Mouse (Mus musculus) fibroblast of lung, adult 2 months (primary cell): ENCODE results near the gene Camk1d.
"Not testable (repeated sequence)": the region's sequence is repeated elsewhere in the genome, so short reads cannot be mapped to it uniquely, and the experiment has no call there.

Experiments
- DNase-seq: peaks from one replicate; pipeline ENCODE4 v3.0.0-alpha.2; 2011; ENCODE audit warnings: low read depth

The Camk1d gene

DNA sequence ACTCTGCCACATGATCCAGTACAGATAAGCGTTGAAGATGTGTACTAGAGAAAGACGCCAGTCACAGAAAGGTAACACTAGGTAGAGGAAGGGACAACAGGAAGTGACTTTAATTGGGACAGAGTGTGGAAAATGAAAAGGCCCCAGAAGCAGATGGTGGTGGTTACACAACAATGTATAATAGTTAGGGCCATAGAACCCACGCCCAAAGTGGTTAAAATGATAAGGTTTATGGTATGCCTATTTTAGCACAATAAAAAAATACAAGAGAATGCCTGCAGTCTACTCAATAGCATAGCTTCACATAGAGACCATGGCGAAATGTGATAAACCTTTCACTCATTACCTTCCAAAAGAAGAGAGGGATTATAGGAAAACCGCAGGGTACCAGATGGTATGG lies 147.7 kb downstream of the Camk1d start:
- DNase-seq: no peak

DNA sequence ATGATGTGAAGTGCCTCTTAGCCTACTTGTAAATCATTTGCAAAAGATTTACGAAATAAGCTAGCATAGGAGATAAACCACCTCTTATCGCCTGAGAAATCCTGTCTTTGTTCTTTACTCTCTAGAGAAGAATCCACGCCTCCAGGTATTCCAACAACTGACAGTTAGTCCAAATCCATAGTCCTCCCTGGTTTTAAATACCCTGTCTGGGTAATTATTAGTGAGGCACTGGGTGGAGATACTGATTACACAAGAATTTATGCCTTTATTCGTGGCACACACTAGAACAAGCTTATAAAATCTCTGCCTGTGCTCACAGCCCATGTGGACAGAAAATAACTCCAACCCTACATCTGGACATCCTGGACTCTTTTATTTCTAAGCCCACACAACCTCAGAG lies 150.6 kb downstream of the Camk1d start:
- DNase-seq: no peak

DNA sequence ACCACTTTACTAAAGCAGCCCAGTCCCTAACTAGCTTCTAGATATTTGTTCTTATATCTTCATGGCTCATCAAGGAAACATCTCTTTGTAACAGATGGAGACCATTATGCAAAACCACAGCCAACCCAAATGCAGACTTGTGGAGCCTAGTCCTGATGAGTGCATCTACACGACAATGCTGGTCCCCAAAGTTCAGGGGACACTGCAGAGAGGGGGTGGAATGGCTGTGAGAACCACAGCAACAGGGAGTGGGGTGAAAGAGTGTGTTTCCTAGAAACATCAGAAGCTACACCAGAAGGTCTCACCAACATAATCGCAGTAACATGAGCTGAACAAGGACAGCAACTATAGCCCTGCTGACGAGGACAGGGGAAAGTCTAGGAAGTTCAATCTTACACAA lies 152.9 kb downstream of the Camk1d start:
- DNase-seq: no peak

DNA sequence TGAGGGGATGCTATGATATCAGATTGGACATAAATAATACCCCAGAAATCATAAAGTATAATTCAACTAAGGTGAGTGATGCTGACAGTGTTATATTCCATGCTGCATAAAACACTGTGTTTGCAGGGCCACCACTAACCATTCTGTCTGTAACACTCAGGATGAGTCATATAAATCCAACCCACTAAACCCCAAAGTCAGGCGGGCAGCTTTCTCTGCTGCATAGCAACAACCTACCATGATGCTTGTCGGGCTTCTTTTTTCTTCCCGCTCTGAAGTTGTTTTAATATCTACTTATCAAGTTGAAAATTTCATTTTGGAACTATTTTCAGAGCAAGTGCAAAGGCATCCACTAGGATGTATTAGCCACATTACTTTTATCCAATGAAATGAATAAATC lies 161.1 kb downstream of the Camk1d start:
- no peak for DNase-seq

DNA sequence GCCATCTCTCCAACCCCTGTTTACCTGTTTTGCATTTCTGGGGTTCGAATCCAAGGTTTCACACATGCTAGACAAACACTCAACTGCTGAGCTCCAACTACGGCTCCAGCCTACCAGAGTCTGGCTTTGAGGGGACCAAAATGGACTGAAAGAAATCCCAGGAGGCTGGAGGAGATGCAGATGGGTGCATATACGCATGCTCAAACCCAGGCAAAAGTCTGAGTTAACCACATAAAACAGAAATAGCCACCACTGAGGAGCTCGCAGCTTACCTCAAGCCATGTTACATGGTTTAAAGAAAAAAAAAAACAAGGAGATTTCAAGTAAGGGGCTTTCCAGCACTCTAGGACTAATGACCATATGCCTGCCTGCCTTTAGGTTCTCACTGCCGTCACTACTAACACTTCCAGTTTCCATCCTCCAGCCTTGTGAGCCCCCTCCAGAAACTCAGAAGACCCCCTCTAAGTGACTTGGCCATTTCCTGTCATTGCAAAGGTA lies 162.5 kb downstream of the Camk1d start:
- no peak for DNase-seq

DNA sequence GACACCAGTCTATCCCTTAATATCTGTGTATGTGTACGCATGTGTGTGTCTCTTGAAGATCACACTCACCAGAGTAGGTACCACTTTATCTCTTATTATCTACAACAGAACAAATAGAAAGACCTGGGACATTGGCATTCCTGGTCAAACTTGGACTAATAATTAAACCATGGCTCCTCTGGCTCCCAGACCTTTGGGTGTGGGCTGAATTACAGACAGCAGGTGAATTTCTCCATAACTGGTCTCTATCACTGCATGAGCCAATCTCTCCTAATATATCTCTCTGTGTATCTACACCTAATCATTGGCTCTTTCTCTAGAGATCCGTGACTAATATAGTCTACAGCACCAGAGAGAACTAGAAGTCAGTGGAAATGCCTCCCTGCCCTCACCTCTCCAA lies 165.0 kb downstream of the Camk1d start:
- no peak for DNase-seq

DNA sequence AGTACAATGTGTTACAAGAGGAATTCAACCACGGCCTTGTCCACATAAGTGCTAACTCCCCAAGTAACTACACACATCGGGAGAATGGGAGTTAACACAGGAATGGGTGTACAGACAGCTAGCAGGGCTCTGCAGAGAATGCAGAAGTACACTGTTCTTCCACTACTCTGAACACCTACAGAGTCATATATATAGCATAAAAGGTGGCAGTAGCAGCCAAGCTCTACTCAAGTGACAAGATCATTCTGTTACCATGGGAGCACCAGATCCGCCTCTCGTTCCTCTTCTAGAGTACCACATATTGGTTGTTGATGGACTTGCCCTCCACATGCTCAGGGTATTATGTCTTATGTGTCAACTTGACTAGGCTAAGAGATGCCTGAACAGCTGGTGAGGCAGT lies 165.4 kb downstream of the Camk1d start:
- DNase-seq: no peak

DNA sequence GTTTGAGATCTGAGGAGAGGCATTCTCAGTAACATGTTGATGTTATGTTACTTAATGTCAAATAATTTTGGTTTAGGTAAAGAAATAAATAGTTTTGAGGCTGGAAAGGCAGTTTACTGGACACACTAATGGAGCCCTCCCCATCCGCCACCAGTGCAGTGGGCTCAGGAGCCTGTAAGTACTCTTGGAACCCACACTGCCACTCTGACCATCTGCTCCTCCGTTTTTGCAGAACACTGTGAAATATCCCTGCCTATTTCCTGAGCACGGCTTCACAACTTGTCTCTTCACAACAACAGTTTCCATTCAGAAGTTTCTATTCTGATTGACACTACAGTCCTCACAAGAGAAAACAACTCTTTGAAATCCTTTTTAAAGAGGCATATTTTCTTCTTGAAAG lies 173.4 kb downstream of the Camk1d start:
- no peak for DNase-seq

DNA sequence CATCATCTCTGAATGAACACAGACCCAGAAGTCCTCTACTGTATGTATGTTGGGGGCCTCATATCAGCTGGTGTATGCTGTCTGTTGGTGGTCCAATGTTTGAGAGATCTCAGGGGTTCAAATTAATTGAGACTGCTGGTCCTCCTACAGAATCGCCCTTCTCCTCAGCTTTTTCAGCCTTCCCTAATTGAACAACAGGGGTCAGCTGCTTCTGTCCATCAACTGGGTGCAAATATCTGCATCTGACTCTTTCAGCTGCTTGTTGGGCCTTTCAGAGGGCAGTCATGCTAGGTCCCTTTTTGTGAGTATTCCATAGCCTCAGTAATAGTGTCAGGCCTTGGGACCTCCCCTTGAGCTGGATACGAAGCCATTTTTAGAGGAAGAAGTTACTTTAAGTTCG lies 174.4 kb downstream of the Camk1d start:
- DNase-seq: not testable (repeated sequence)

DNA sequence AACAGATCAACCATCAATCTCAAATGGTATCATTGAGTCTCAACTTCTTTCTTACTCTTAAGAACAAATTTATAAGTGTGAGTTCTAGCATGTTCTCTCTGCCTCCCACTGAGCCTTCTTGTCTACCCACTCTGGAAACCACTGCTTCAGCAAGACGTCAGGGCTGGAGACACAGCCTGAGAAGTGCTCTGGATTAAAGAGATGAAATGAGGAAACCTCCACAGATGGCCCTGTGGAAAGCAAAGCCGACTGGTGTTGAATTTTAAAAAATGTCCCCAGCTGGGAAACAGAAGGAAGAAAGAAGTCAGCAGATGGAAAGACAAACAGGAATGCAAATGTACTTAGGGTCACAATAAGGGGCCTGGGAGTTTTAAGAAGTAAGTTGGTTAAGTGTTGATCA lies 180.4 kb downstream of the Camk1d start:
- DNase-seq: no peak

DNA sequence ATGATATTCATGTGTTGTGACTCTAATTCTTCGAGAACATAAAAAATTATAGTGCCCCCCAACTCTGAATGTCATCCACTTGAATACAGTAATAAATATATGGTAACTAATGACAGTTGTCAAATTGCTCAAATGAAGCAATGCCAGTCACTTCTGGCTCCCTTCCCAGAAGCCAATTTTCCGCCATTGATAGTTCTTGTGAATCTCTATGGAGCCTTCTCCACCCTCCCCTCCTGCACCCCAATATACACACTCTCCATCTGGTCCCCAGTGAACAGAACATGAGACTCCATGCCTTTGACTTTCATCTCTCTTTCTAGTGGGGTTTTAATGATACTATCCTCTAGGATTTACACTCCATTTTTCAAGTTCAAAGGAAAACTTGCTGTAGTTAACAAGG lies 184.3 kb downstream of the Camk1d start:
- DNase-seq: no peak

DNA sequence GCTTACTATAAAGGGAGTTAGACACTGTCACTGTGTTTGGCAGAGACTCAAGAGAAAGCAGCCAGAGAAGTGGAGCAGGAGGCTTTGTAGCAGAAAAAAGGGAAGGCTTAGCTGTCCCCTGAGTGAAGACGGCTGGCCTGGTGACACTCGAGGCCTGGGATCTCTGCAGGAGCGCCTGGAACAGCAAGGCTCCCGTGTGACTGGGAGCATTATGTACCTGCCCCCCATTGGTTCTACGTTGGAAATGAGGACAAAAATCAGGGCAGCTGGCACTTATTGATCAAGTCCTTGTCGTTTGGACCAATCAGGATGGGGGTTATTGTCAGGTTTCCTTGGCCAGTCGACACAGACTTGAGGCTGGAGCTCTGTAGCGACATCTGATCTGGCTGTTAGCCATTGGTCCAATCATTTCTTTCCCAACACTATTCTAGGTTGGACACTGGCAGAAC lies 195.1 kb downstream of the Camk1d start:
- no peak for DNase-seq

DNA sequence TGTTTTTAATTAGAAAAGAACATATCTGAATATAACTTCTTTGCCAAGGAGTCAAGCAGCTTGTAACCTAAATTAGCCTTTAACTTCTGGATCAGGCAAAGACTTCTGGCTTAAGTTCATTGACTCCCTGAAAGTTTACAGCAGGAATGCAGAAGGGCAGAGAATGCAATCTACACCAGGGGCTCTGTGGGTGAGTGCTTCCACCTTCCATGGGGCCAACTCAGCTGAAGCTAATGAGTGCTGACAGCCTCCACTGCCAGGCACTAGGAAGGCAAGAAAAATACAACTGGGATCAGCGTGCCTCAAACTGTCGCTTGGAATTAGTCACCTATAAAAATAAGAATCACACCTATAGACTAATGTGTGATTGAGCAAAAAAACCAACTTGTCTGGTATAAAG lies 199.2 kb downstream of the Camk1d start:
- DNase-seq: no peak

DNA sequence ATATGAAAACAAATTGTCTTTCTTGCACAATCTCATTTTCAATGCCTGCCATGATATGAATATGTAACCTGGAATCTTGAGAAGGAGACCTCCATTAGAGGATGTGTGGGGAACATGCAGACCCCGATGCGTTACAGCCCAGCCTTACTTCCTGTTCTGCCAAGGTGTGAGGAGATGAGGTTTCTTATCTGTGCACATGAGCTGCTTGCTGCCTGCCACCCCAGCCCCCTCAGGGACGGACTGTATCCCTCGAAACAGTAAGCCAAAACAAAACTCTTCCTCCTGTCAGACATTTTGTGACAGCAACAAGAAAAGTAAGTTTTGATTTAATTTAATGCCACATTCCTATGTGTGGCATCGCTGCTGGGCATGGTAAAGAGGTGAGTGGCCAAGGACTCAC lies 200.2 kb downstream of the Camk1d start:
- DNase-seq: no peak

DNA sequence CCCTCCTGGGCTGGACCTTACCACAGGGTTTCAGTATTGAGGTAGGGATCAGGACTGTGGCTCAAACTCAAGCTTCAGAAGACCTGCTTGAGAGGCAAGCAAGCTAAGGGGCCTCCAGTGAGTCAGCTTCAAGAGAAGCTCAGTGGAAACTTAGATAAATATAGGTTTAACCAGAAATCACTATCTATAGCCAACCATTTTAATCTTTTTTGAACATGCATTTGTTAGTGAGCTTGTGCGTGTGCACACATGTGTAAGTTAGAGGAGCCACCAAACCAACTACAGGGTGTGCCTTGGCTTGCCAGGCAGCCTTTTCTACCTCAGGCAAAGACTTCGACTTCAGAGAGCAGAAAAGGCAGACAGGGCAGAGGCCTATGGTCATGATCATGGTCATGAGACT lies 200.7 kb downstream of the Camk1d start:
- no peak for DNase-seq

DNA sequence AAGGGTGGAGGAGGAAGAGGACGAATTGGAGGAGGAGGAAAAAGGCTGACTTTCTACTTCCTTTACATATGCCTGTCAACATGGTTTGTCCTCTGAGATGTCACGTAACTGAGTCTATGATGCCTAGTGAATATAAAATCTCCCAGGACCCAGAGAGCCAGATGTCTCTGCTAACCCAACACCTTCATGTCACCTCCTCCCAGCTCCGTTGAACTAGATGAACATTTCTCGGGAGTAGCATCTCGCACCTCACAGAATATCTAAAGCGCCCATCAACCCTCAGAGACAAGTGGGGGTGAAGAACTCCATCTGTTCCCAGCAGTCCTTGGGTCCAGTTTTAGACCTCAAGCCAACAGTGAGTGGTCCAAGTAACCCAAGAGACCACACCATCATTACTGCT lies 204.3 kb downstream of the Camk1d start:
- no peak for DNase-seq

DNA sequence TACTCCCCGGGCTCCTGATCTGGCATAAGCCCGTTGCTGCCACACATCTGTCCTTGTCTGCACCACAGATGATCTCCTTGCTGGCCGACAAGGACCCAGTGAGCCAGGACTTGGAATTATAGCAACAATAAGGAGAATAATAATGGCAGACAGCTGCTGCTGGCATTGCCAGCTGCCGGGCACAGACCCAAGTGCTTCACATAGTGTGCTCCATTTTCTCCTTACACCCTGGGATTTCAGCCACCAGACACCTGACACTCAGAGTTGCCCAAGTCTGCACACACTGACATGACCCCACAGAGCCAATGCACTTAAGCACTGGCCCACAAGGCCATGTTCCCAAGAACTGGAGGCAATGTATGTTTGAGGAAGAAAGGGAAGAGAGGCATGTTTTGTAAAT lies 214.7 kb downstream of the Camk1d start:
- DNase-seq: no peak

DNA sequence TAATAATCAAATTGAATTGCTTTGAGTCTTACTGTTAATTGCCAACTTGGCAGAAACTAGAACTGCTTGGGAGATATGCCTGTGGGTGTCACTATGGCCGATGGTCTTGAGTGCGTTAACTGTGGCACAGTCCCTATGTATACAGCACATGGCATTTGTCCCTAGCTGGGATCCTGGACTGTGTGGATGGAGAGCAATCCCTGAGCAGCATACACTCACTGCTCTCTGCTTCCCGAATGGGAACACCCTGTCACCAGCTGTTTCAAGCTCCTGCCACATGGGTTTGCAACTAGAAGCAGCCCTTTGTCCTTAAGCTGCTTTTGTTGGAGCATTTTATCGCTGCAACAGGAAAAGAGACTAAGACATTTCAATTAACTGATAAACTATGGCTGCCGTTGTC lies 224.4 kb downstream of the Camk1d start:
- DNase-seq: no peak

DNA sequence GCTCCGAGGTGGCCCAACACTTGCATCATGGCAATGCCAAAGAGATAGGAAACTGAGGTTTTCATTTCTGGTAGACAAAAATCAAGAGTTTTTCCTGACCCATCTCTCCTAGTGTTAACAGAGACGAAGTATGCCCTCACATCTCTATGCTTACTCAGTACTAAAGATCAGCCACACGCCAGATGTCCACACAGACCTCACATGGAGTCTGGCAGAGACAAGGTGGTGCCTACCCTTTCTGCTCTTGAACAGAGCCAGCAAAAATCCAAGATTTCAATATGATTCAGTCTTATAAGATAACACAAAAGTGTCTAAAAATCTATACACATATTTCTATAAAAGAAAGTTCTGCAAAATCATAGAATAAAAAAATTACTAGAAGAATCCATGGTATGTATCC lies 227.0 kb downstream of the Camk1d start:
- no peak for DNase-seq

DNA sequence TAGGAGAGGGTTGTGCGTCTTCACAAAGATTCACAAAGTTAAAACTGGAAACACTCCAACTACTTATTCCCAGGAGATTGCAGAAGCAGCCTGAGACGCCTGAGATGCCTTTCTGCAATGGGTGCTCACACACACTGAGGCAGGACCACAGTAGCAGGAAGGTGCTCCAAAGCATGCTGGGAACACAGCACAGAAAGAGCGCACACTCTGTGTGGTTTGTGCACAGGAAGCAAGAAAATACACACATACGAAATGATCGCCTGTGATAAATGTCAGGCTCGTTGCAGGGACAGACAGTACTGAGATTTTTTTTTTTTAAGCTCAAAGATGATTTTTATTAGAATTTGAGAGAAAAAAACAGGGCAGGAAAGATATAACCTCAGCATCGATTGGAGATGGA lies 227.7 kb downstream of the Camk1d start:
- no peak for DNase-seq

DNA sequence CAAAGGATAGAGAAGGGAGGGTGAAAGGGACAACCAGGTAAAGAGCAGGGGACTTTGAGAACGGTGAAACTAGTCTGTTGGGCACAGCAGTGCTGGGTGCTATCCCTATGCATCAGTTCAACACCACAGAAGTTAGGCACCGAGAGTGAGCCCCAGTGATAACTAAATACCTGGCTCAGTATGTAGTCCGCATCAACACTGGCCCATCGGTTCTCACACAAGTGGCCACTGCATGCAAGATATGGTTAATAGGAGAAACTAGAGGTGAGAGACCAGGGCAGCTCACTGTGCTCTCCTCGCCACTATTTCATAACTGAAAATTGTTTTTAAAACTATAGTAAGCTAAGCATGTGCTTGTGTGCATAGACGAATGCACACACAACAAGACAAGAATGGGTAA lies 228.5 kb downstream of the Camk1d start:
- no peak for DNase-seq

DNA sequence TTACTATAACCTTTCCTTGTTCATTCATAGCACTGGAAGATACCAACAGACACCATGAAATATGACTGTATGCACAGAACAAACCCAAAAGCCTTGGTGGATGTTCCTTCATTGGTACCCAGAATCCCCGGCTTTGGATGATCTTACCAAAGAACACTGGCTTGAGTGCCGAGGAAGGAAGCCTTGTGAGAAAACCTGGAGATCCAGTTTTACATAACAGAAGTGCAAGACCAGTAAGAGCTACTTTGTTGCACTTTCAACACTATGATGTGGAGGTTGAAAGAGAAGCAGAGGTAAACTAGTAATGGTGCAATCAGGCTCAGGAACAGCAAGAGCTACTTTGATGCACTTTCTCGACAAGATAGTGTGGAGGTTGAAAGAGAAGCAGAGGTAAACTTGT lies 234.4 kb downstream of the Camk1d start:
- DNase-seq: no peak

DNA sequence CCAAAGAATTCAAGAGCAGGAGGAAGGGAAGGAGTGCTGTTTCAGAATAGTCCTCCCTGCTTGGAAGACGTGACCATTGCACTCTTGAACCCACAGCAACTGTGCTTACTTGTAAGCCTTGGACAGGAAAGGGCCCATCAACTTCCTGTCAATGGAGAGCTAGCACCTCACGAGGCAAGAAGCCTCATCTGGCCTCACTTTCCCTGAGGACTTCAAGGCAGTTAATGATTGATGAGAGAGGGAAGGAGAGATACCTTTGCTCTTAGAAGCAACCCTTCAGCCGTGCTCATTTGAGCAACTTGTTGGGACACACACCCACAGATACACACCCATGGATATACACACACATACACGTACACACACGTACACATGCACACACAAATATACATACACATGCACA lies 235.6 kb downstream of the Camk1d start:
- no peak for DNase-seq

DNA sequence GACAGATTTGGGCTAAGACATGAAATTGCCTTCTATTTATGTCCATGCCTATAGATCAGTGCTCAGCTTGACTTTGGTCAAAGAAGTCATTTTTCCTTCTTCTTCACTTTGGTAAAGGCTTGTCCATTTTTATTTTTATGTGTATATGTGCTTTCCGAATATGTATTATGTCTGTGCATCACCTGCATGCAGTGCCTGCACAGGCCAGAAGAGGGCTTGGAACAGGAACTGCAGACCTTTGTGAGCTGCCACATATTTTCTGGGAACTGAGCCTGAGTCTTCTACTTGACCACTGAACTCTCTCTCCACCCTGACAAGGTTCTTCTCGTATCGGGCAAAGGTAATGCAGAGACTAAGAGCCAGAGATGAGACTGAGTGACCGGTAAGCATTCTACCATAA lies 236.1 kb downstream of the Camk1d start:
- no peak for DNase-seq

DNA sequence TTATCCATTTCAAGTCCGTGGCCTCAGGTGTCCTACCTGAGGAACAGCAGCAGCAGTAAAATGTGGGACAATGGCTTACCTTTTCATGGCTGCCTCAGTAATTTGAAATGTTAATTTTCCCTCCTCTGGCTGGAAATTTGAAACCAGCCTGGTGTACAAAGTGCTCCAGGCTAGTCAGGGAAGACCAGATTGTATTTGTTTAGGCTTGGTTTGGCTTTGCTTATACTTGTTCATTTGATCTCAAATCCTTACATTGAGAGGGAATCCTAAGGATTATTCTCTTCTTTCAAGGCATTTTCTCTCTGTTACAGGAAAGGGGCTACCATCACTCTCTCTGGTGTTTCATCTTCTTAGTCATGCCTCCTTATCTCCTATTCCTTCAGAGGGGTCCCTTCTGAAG lies 236.8 kb downstream of the Camk1d start:
- no peak for DNase-seq
